Mouse (Mus musculus): ENCODE results near the gene Lyrm4. TPM values are rescaled to one million over a fixed set of nuclear protein-coding genes. Genes with fewer than 3 reads are reported as not detected.

Lyrm4 gene
- polyA plus RNA-seq, 1 experiment from 2014 or later, result 38.8 TPM

- Histone ChIP-seq H3K9me3 (ENCODE audit: control insufficient read depth, low read length) (no peaks in the 10 kb centered on the region), H3K4me3 (ENCODE audit: low read length) (no peak overlapping the region), H3K4me1 (ENCODE audit: control insufficient read depth, insufficient read depth, low read depth, low read length) (no peaks in the 10 kb centered on the region), H3K36me3 (ENCODE audit: control insufficient read depth, insufficient read depth, low read length) (no peaks in the 10 kb centered on the region), H3K9ac (ENCODE audit: low read depth, low read length) (no peak overlapping the region), H3K27ac (ENCODE audit: low read depth, low read length) (no peak overlapping the region), H3K4me2 (ENCODE audit: low read length) (no peak overlapping the region), H3K27me3 (replicated peaks; ENCODE audit: control insufficient read depth, insufficient read depth, low read length) (no peaks in the 10 kb centered on the region)
- WGBS, result 80% methylated on average over 5 of the region's 5 CpGs
- ATAC-seq, result no peak
Measured at GRCm38 (mm10) chr13:36140247-36141016, 23.1 kb upstream of the Lyrm4 start.

GRCm38 (mm10) chr13:36139703-36140102, 22.4 kb upstream of the Lyrm4 start:
- Histone ChIP-seq H3K9ac (ENCODE audit: low read depth, low read length) (no peak overlapping the region), H3K27me3 (replicated peaks; ENCODE audit: control insufficient read depth, insufficient read depth, low read length) (no peaks in the 10 kb centered on the region), H3K4me3 (ENCODE audit: low read length) (no peak overlapping the region), H3K4me2 (ENCODE audit: low read length) (no peak overlapping the region), H3K9me3 (ENCODE audit: control insufficient read depth, low read length) (no peaks in the 10 kb centered on the region), H3K27ac (ENCODE audit: low read depth, low read length) (no peak overlapping the region), H3K36me3 (ENCODE audit: control insufficient read depth, insufficient read depth, low read length) (no peaks in the 10 kb centered on the region), H3K4me1 (ENCODE audit: control insufficient read depth, insufficient read depth, low read depth, low read length) (no peaks in the 10 kb centered on the region)
- ATAC-seq, result no peak
- 92% methylated on average over 5 of the region's 5 CpGs for WGBS

- no peaks in the 10 kb centered on the region for H3K36me3 ChIP-seq (ENCODE audit: control insufficient read depth, insufficient read depth, low read length)
- H3K9ac ChIP-seq (ENCODE audit: low read depth, low read length), result no peak overlapping the region
- no peak for ATAC-seq
- H3K4me2 ChIP-seq (ENCODE audit: low read length), result no peak overlapping the region
- no peaks in the 10 kb centered on the region for H3K27me3 ChIP-seq (replicated peaks; ENCODE audit: control insufficient read depth, insufficient read depth, low read length)
- 88% methylated on average over 5 of the region's 5 CpGs for WGBS
- H3K4me1 ChIP-seq (ENCODE audit: control insufficient read depth, insufficient read depth, low read depth, low read length), result no peaks in the 10 kb centered on the region
- no peak overlapping the region for H3K4me3 ChIP-seq (ENCODE audit: low read length)
- H3K9me3 ChIP-seq (ENCODE audit: control insufficient read depth, low read length), result no peaks in the 10 kb centered on the region
- H3K27ac ChIP-seq (ENCODE audit: low read depth, low read length), result no peak overlapping the region
Measured at GRCm38 (mm10) chr13:36131992-36132649, 14.8 kb upstream of the Lyrm4 start.

GRCm38 (mm10) chr13:36131401-36131800, 14.1 kb upstream of the Lyrm4 start:
- no peaks in the 10 kb centered on the region for H3K9me3 ChIP-seq (ENCODE audit: control insufficient read depth, low read length)
- WGBS, result 94% methylated on average over 5 of the region's 5 CpGs
- H3K27me3 ChIP-seq (replicated peaks; ENCODE audit: control insufficient read depth, insufficient read depth, low read length), result no peaks in the 10 kb centered on the region
- no peaks in the 10 kb centered on the region for H3K4me1 ChIP-seq (ENCODE audit: control insufficient read depth, insufficient read depth, low read depth, low read length)
- H3K36me3 ChIP-seq (ENCODE audit: control insufficient read depth, insufficient read depth, low read length), result no peaks in the 10 kb centered on the region
- H3K4me3 ChIP-seq (ENCODE audit: low read length), result no peak overlapping the region
- no peak overlapping the region for H3K9ac ChIP-seq (ENCODE audit: low read depth, low read length)
- no peak overlapping the region for H3K27ac ChIP-seq (ENCODE audit: low read depth, low read length)
- ATAC-seq, result no peak
- H3K4me2 ChIP-seq (ENCODE audit: low read length), result no peak overlapping the region

GRCm38 (mm10) chr13:36129360-36130054, 12.2 kb upstream of the Lyrm4 start:
- H3K4me1 ChIP-seq (ENCODE audit: control insufficient read depth, insufficient read depth, low read depth, low read length), result no peaks in the 10 kb centered on the region
- ATAC-seq, result peak; percentile 76

GRCm38 (mm10) chr13:36120606-36121005, 3.3 kb upstream of the Lyrm4 start:
- H3K4me3 ChIP-seq (ENCODE audit: low read length), result no peak overlapping the region
- H3K4me1 ChIP-seq (ENCODE audit: control insufficient read depth, insufficient read depth, low read depth, low read length), result peaks cover 13% of the 10 kb centered on the region
- H3K9me3 ChIP-seq (ENCODE audit: control insufficient read depth, low read length), result no peaks in the 10 kb centered on the region
- H3K9ac ChIP-seq (ENCODE audit: low read depth, low read length), result no peak overlapping the region
- H3K36me3 ChIP-seq (ENCODE audit: control insufficient read depth, insufficient read depth, low read length), result no peaks in the 10 kb centered on the region
- no peaks in the 10 kb centered on the region for H3K27me3 ChIP-seq (replicated peaks; ENCODE audit: control insufficient read depth, insufficient read depth, low read length)
- H3K4me2 ChIP-seq (ENCODE audit: low read length), result no peak overlapping the region
- no peak for ATAC-seq
- H3K27ac ChIP-seq (ENCODE audit: low read depth, low read length), result no peak overlapping the region

More at GRCm38 (mm10) chr13:36129360-36130054, 12.2 kb upstream of the Lyrm4 start:
- Histone ChIP-seq H3K4me2 (ENCODE audit: low read length) (no peak overlapping the region), H3K36me3 (ENCODE audit: control insufficient read depth, insufficient read depth, low read length) (no peaks in the 10 kb centered on the region), H3K9me3 (ENCODE audit: control insufficient read depth, low read length) (no peaks in the 10 kb centered on the region), H3K4me3 (ENCODE audit: low read length) (no peak overlapping the region), H3K9ac (ENCODE audit: low read depth, low read length) (no peak overlapping the region), H3K27ac (ENCODE audit: low read depth, low read length) (peak overlapping the region; percentile 25; the same call in 1 of the 2 replicates), H3K27me3 (replicated peaks; ENCODE audit: control insufficient read depth, insufficient read depth, low read length) (no peaks in the 10 kb centered on the region)
- WGBS, result 60% methylated on average over 2 of the region's 2 CpGs

- Histone ChIP-seq H3K4me3 (ENCODE audit: low read length) (no peak overlapping the region), H3K27me3 (replicated peaks; ENCODE audit: control insufficient read depth, insufficient read depth, low read length) (no peaks in the 10 kb centered on the region), H3K36me3 (ENCODE audit: control insufficient read depth, insufficient read depth, low read length) (no peaks in the 10 kb centered on the region), H3K27ac (ENCODE audit: low read depth, low read length) (no peak overlapping the region), H3K4me2 (ENCODE audit: low read length) (no peak overlapping the region), H3K9ac (ENCODE audit: low read depth, low read length) (no peak overlapping the region), H3K9me3 (ENCODE audit: control insufficient read depth, low read length) (no peaks in the 10 kb centered on the region), H3K4me1 (ENCODE audit: control insufficient read depth, insufficient read depth, low read depth, low read length) (peaks cover 13% of the 10 kb centered on the region)
- no peak for ATAC-seq
- 80% methylated on average over 4 of the region's 4 CpGs for WGBS
Measured at GRCm38 (mm10) chr13:36119684-36120083, 2.4 kb upstream of the Lyrm4 start.

GRCm38 (mm10) chr13:36116520-36117142, 695 bp downstream of the Lyrm4 start:
- peak; percentile 21 for ATAC-seq
- no peaks in the 10 kb centered on the region for H3K36me3 ChIP-seq (ENCODE audit: control insufficient read depth, insufficient read depth, low read length)

GRCm38 (mm10) chr13:36113181-36113580, 4.1 kb downstream of the Lyrm4 start:
- WGBS, result 88% methylated on average over 5 of the region's 5 CpGs
- Histone ChIP-seq H3K27me3 (replicated peaks; ENCODE audit: control insufficient read depth, insufficient read depth, low read length) (no peaks in the 10 kb centered on the region), H3K9ac (ENCODE audit: low read depth, low read length) (no peak overlapping the region), H3K36me3 (ENCODE audit: control insufficient read depth, insufficient read depth, low read length) (no peaks in the 10 kb centered on the region), H3K27ac (ENCODE audit: low read depth, low read length) (no peak overlapping the region), H3K4me2 (ENCODE audit: low read length) (no peak overlapping the region), H3K4me3 (ENCODE audit: low read length) (no peak overlapping the region), H3K4me1 (ENCODE audit: control insufficient read depth, insufficient read depth, low read depth, low read length) (peaks cover 8% of the 10 kb centered on the region), H3K9me3 (ENCODE audit: control insufficient read depth, low read length) (no peaks in the 10 kb centered on the region)
- ATAC-seq, result no peak

More at GRCm38 (mm10) chr13:36116520-36117142, 695 bp downstream of the Lyrm4 start:
- no peaks in the 10 kb centered on the region for H3K9me3 ChIP-seq (ENCODE audit: control insufficient read depth, low read length)
- H3K9ac ChIP-seq (ENCODE audit: low read depth, low read length), result peak overlapping the region; percentile 85
- peak overlapping the region; percentile 46; the same call in 1 of the 2 replicates for H3K27ac ChIP-seq (ENCODE audit: low read depth, low read length)
- peaks cover 13% of the 10 kb centered on the region for H3K4me1 ChIP-seq (ENCODE audit: control insufficient read depth, insufficient read depth, low read depth, low read length)
- H3K4me3 ChIP-seq (ENCODE audit: low read length), result peak overlapping the region; percentile 80
- 8% methylated on average over 21 of the region's 21 CpGs for WGBS
- H3K27me3 ChIP-seq (replicated peaks; ENCODE audit: control insufficient read depth, insufficient read depth, low read length), result no peaks in the 10 kb centered on the region
- peak overlapping the region; percentile 91 for H3K4me2 ChIP-seq (ENCODE audit: low read length)

Data from hindbrain, embryonic 16.5 days (tissue).